Mouse (Mus musculus) fat pad, adult 2 months (tissue): ENCODE results near the gene Gm20388.

ENCODE experiments used
- DNase-seq: peaks from one replicate; pipeline ENCODE4 v3.0.0-alpha.2; 2011; ENCODE audit warnings: low read depth, low spot score; ENCODE audit errors: extremely low read depth

Gm20388 gene

GRCm38 (mm10) chr8:123884721-123885565 is 3974.3 kb downstream of the Gm20388 start:
- no peak for DNase-seq

GRCm38 (mm10) chr8:123887163-123887562 is 3976.5 kb downstream of the Gm20388 start:
- no peak for DNase-seq

GRCm38 (mm10) chr8:123887956-123888355 is 3977.3 kb downstream of the Gm20388 start:
- no peak for DNase-seq

- DNase-seq: no peak
These were observed 3979.2 kb downstream of the Gm20388 start for GRCm38 (mm10) chr8:123889797-123890196.

- no peak for DNase-seq
These were observed 3980.6 kb downstream of the Gm20388 start for GRCm38 (mm10) chr8:123891271-123891670.

- DNase-seq: no peak
These were observed 3981.4 kb downstream of the Gm20388 start for GRCm38 (mm10) chr8:123891883-123892585.

GRCm38 (mm10) chr8:123892586-123893155 is 3982.0 kb downstream of the Gm20388 start:
- no peak for DNase-seq

GRCm38 (mm10) chr8:123893413-123893812 is 3982.8 kb downstream of the Gm20388 start:
- DNase-seq: no peak

- DNase-seq: no peak
These were observed 3984.0 kb downstream of the Gm20388 start, which contains the start of gene Acta1 for GRCm38 (mm10) chr8:123894502-123895097. TSS of gene Acta1 (minus strand) at chr8:123894751.

GRCm38 (mm10) chr8:123895230-123895629 is 3984.6 kb downstream of the Gm20388 start:
- DNase-seq: no peak

GRCm38 (mm10) chr8:123895680-123896365 is 3985.2 kb downstream of the Gm20388 start:
- no peak for DNase-seq

GRCm38 (mm10) chr8:123896366-123896761 is 3985.7 kb downstream of the Gm20388 start:
- no peak for DNase-seq

- no peak for DNase-seq
These were observed 3986.1 kb downstream of the Gm20388 start for GRCm38 (mm10) chr8:123896774-123897173.

- DNase-seq: no peak
These were observed 3987.9 kb downstream of the Gm20388 start for GRCm38 (mm10) chr8:123898576-123898975.

- no peak for DNase-seq
These were observed 3988.7 kb downstream of the Gm20388 start for GRCm38 (mm10) chr8:123899366-123899765.

GRCm38 (mm10) chr8:123902653-123903052 is 3992.0 kb downstream of the Gm20388 start:
- no peak for DNase-seq

- DNase-seq: no peak
These were observed 3997.0 kb downstream of the Gm20388 start for GRCm38 (mm10) chr8:123907604-123908003.

GRCm38 (mm10) chr8:123912265-123912664 is 4001.6 kb downstream of the Gm20388 start:
- no peak for DNase-seq

- DNase-seq: no peak
These were observed 4004.0 kb downstream of the Gm20388 start for GRCm38 (mm10) chr8:123914635-123915034.

- no peak for DNase-seq
These were observed 4014.1 kb downstream of the Gm20388 start for GRCm38 (mm10) chr8:123924719-123925118.

- DNase-seq: no peak
These were observed 4015.0 kb downstream of the Gm20388 start for GRCm38 (mm10) chr8:123925671-123926070.
